Mouse (Mus musculus): ENCODE measurements at regions not wholly inside any gene's neighbourhood (a gene's known extent, or its start where the extent isn't known, plus 50 kb on each side); places are given as distances from the start of the nearest gene placed in this dataset.

DNA sequence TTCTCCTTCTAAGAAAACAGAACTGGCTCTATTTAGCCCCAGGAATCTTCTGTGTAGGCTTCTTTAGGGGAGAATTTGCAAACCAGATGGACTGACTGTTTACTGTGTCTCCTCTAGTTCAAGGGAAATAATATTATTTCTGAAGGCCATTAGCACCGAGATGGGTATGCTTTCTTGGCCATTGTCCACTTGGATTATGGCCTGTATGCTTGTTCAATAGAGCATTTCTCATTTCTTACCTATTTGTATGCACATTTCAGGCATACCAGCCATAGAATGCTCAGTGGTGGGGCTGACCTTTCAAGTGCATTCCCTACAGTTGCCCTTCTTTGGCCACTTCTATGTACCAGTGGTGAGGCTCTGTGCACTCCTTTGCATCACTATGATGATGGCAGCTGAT, 166.3 kb downstream of the Plpp3 start:
- TF ChIP-seq CTCF (IDR thresholded peaks at IDR 0.05; ENCODE audit: borderline replicate concordance, extremely low read depth, insufficient read depth, insufficient read length) (no peak), POLR2A (IDR thresholded peaks at IDR 0.05; ENCODE audit: borderline replicate concordance, extremely low read depth, insufficient read depth, insufficient read length, poor library complexity, severe bottlenecking) (no peak)

Measured in brain, embryonic 14.5 days (tissue).